In genomic region chr3:104511538-104512423, GRCm38 (mm10) we compare ENCODE assay signal across 8 mouse cellular contexts. TPM values are rescaled to one million over a fixed set of nuclear protein-coding genes. Genes with fewer than 3 reads are reported as not detected.
DNase-seq lines count a peak whose midpoint lies in the region; ATAC-seq and TF ChIP-seq lines count a peak whose summit lies in the region.

Gene Lrig2 (minus strand): TSS chr3:104511918.

- DNase-seq in G1E (ENCODE audit: low spot score) = peak; percentile 96
- DNase-seq in cerebellum, adult 18-20 months = peak; percentile 99
- DNase-seq in heart, postnatal 36 days = peak; percentile 97
- peak; percentile 99 to 100 for DNase-seq in layer of hippocampus, adult 2 months (ENCODE audit: low spot score in 2 of 2)
- DNase-seq in lung, embryonic 14.5 days = peak; percentile 100
- DNase-seq in thymus, adult 2 months = peak; percentile 99

- H3K36me3 ChIP-seq in G1E (replicated peaks) = no peaks in the 10 kb centered on the region
- H3K36me3 ChIP-seq in forebrain, embryonic 16.5 days (ENCODE audit: control insufficient read depth, insufficient read depth) = no peaks in the 10 kb centered on the region
- no peaks in the 10 kb centered on the region for H3K36me3 ChIP-seq in lung, embryonic 14.5 days (ENCODE audit: insufficient read depth)
- H3K36me3 ChIP-seq in thymus, adult 2 months (ENCODE audit: control insufficient read depth, insufficient read depth, low read length) = no peaks in the 10 kb centered on the region

- peak within 1 kb of the TSS; percentile 99 for H3K27ac ChIP-seq in forebrain, embryonic 16.5 days (ENCODE audit: low read length)
- H3K27ac ChIP-seq in layer of hippocampus, adult 2 months = peak within 1 kb of the TSS; percentile 95
- peak within 1 kb of the TSS; percentile 96 for H3K27ac ChIP-seq in lung, embryonic 14.5 days (ENCODE audit: low read depth)
- H3K27ac ChIP-seq in olfactory bulb, adult 2 months (ENCODE audit: insufficient read depth, low read depth, low read length) = peak within 1 kb of the TSS; percentile 96
- H3K27ac ChIP-seq in thymus, adult 2 months (ENCODE audit: control insufficient read depth, insufficient read depth, low read length) = peak within 1 kb of the TSS; percentile 89

- no peaks in the 10 kb centered on the region for H3K9me3 ChIP-seq in G1E (replicated peaks)
- H3K9me3 ChIP-seq in forebrain, embryonic 16.5 days (ENCODE audit: control insufficient read depth, low read length) = no peaks in the 10 kb centered on the region
- no peaks in the 10 kb centered on the region for H3K9me3 ChIP-seq in lung, embryonic 14.5 days (ENCODE audit: low read depth, low read length)

- TF ChIP-seq POLR2A in olfactory bulb, adult 2 months (IDR thresholded peaks at IDR 0.05; ENCODE audit: insufficient read depth, low read depth, low read length) = peak; percentile 90
- TF ChIP-seq POLR2A in thymus, adult 2 months (IDR thresholded peaks at IDR 0.05; ENCODE audit: control insufficient read depth, extremely low read depth, insufficient read depth, low read length, poor library complexity) = peak; percentile 65; the same call in 1 of the 2 replicates

- no peaks in the 10 kb centered on the region for H3K27me3 ChIP-seq in G1E (ENCODE audit: insufficient read depth, low read length)
- no peaks in the 10 kb centered on the region for H3K27me3 ChIP-seq in forebrain, embryonic 16.5 days (replicated peaks; ENCODE audit: control insufficient read depth, insufficient read depth, low read length)
- no peaks in the 10 kb centered on the region for H3K27me3 ChIP-seq in lung, embryonic 14.5 days (ENCODE audit: insufficient read depth, low read length)
- no peaks in the 10 kb centered on the region for H3K27me3 ChIP-seq in thymus, adult 2 months (ENCODE audit: control insufficient read depth, insufficient read depth, low read length)

- H3K9ac ChIP-seq in forebrain, embryonic 16.5 days (replicated peaks; ENCODE audit: low read depth, low read length) = peak within 1 kb of the TSS; percentile 88
- H3K9ac ChIP-seq in lung, embryonic 14.5 days = peak within 1 kb of the TSS; percentile 84

- peak; percentile 15; the same call in 1 of the 2 replicates for TF ChIP-seq CTCF in G1E (IDR thresholded peaks at IDR 0.05; ENCODE audit: low read depth, low read length)
- peak; percentile 93 for TF ChIP-seq CTCF in layer of hippocampus, adult 2 months (conservative IDR thresholded peaks at IDR 0.05)
- peak; percentile 78 for TF ChIP-seq CTCF in lung, embryonic 14.5 days (IDR thresholded peaks at IDR 0.05; ENCODE audit: low read depth)
- peak; percentile 73 for TF ChIP-seq CTCF in olfactory bulb, adult 2 months (IDR thresholded peaks at IDR 0.05; ENCODE audit: insufficient read depth, low read depth, low read length)
- TF ChIP-seq CTCF in thymus, adult 2 months (IDR thresholded peaks at IDR 0.05; ENCODE audit: borderline replicate concordance, control insufficient read depth, extremely low read depth, insufficient read depth, low read length, poor library complexity) = no peak; the same call in none of the 2 replicates

- intact Hi-C loops in heart, postnatal 36 days (cut with DNase I) = loop anchor here (10.0 kb wide), 1 partner anchor 163 kb away; no protein-coding TSS in a partner anchor

- peaks cover 21% of the 10 kb centered on the region for H3K4me1 ChIP-seq in G1E (ENCODE audit: insufficient read depth, low read depth, low read length)
- peaks cover 19% of the 10 kb centered on the region for H3K4me1 ChIP-seq in forebrain, embryonic 16.5 days (replicated peaks; ENCODE audit: control insufficient read depth, insufficient read depth, low read length)
- H3K4me1 ChIP-seq in lung, embryonic 14.5 days (ENCODE audit: insufficient read depth) = no peaks in the 10 kb centered on the region
- 0 out of 2 replicates have a peak, but pooled peaks cover 2% of the 10 kb centered on the region for H3K4me1 ChIP-seq in olfactory bulb, adult 2 months (ENCODE audit: control insufficient read depth, insufficient read depth, low read length)
- peaks cover 4% of the 10 kb centered on the region for H3K4me1 ChIP-seq in thymus, adult 2 months (replicated peaks; ENCODE audit: control insufficient read depth, insufficient read depth, low read length)

- H3K4me3 ChIP-seq in G1E (ENCODE audit: low read depth, low read length) = peak within 1 kb of the TSS; percentile 96
- peak within 1 kb of the TSS; percentile 99 for H3K4me3 ChIP-seq in forebrain, embryonic 16.5 days (replicated peaks; ENCODE audit: low read length)
- peak within 1 kb of the TSS; percentile 96 for H3K4me3 ChIP-seq in layer of hippocampus, adult 2 months
- peak within 1 kb of the TSS; percentile 93 for H3K4me3 ChIP-seq in lung, embryonic 14.5 days (ENCODE audit: low read depth, low read length)
- H3K4me3 ChIP-seq in olfactory bulb, adult 2 months (ENCODE audit: insufficient read depth, low read depth, low read length) = peak within 1 kb of the TSS; percentile 87
- peak within 1 kb of the TSS; percentile 88 for H3K4me3 ChIP-seq in thymus, adult 2 months (ENCODE audit: control insufficient read depth, insufficient read depth, low read length)

- WGBS in forebrain, embryonic 16.5 days = under 1% methylated on average over 71 of the region's 71 CpGs
- 0% methylated on average over 71 of the region's 71 CpGs for WGBS in lung, embryonic 14.5 days
- WGBS in olfactory bulb, adult 2 months = under 1% methylated on average over 71 of the region's 71 CpGs
- under 1% methylated on average over 66 of the region's 71 CpGs for WGBS in thymus, adult 2 months

- ATAC-seq in G1E (ENCODE audit: extremely low read depth, insufficient number of reproducible peaks, low FRiP score, poor library complexity, severe bottlenecking) = peak; percentile 99
- peak; percentile 99 for ATAC-seq in forebrain, embryonic 16.5 days
- peak; percentile 98 for ATAC-seq in lung, embryonic 14.5 days (ENCODE audit: insufficient read depth)

- H3K4me2 ChIP-seq in forebrain, embryonic 16.5 days (ENCODE audit: low read length) = peak within 1 kb of the TSS; percentile 85
- peak within 1 kb of the TSS; percentile 71 for H3K4me2 ChIP-seq in lung, embryonic 14.5 days

RNA-seq across cellular contexts. Expression of gene Lrig2, which starts in this region (rescaled TPM):
- 14.2 and 20.5 TPM in 2 replicates for total RNA-seq in G1E (2014; fragmentation: Nextera tagmentation)
- total RNA-seq in G1E (2017) = 15.7 and 18.2 TPM in 2 replicates
- polyA plus RNA-seq in G1E (2012) = 1.6 and 1.9 TPM in 2 replicates
- 29.5 and 34.0 TPM in 2 replicates for polyA plus RNA-seq in forebrain, embryonic 16.5 days (2015; fragmentation: Nextera tagmentation; extraction: Ambion mirVana)
- 10 to 100 TPM; 10.3 to 12.5 TPM for total RNA-seq in heart, postnatal 36 days (2021)
- total RNA-seq in layer of hippocampus, adult 2 months (2021) = 10 to 100 TPM; 33.4 to 33.5 TPM
- 17.2 and 18.8 TPM in 2 replicates for polyA plus RNA-seq in lung, embryonic 14.5 days (2014; fragmentation: Nextera tagmentation; extraction: Ambion mirVana)
- not detected in 2 replicates for polyA plus RNA-seq in olfactory bulb, adult 2 months (2012; ENCODE audit: insufficient read depth, insufficient read length, low replicate concordance, missing spikeins)
- 10.2 and 10.7 TPM in 2 replicates for polyA plus RNA-seq in thymus, adult 2 months (2012; rRNA removed)

Comparison
In these comparisons a context has a peak if more than half of its experiments do, and no peak if none do; other contexts are left out.
1. Peak in every context shown above with its lines: DNase-seq, ATAC-seq, H3K4me3 ChIP-seq and H3K27ac ChIP-seq.